Mouse (Mus musculus): ENCODE data around the gene Gpa33. TPM values are rescaled to one million over a fixed set of nuclear protein-coding genes. Genes with fewer than 3 reads are reported as not detected.

The Gpa33 gene
- polyA plus RNA-seq, 1 experiment from 2014 or later, result 0.40 TPM

DNA sequence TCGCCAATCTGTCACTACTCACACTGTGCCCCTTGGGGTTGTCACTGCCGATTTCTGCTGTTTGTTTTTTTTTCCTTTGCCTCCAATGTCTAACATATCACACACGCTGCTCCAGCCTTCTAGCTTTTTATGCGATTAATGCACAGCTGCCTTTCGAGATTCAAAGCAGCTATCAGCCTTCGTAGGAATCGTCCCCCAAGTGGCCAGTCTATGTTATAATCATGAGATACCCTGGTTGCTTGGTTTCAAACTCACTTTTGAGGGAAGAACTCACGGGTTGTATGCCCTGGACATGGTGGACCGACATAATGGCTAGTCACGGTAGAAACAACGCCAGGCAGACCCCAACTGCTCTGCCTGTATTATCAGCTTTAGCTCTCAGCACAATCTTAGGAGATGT is 21.3 kb downstream of the Gpa33 start:
- Histone ChIP-seq H3K9me3 (replicated peaks) (no peaks in the 10 kb centered on the region), H3K27me3 (peaks cover 22% of the 10 kb centered on the region), H3K4me3 (replicated peaks) (no peak overlapping the region), H3K36me3 (no peaks in the 10 kb centered on the region), H3K4me2 (replicated peaks) (no peak overlapping the region), H3K27ac (replicated peaks) (no peak overlapping the region), H3K4me1 (peaks cover 10% of the 10 kb centered on the region), H3K9ac (no peak overlapping the region)
- WGBS, result 59% methylated on average over 11 of the region's 11 CpGs
- no peak for ATAC-seq (ENCODE audit: insufficient number of reproducible peaks, low FRiP score, low TSS enrichment, low read depth)

DNA sequence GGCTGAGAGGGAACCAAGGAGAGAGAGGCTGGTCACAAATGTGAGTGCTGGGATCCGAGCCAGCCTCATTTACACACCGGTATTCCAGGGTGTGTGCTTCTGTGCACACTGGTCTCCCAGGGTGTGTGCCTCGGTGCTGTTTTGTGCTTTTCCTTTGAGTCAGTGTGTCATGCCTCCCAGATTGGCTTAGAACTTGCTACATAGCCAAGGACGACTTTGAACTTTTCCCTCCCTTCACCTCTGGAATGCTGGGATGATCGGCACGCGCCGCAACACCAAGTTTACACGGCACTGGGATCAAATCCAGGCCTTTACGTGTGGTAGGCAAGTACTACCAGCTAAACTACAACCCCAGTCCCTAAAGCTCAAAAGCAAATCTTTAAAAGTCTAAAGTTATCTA is 22.0 kb downstream of the Gpa33 start:
- Histone ChIP-seq H3K27me3 (peaks cover 22% of the 10 kb centered on the region), H3K36me3 (no peaks in the 10 kb centered on the region), H3K9me3 (replicated peaks) (no peaks in the 10 kb centered on the region), H3K4me3 (replicated peaks) (no peak overlapping the region), H3K9ac (no peak overlapping the region), H3K4me1 (peaks cover 10% of the 10 kb centered on the region), H3K4me2 (replicated peaks) (no peak overlapping the region), H3K27ac (replicated peaks) (no peak overlapping the region)
- no peak for ATAC-seq (ENCODE audit: insufficient number of reproducible peaks, low FRiP score, low TSS enrichment, low read depth)
- 87% methylated on average over 10 of the region's 10 CpGs for WGBS

- Histone ChIP-seq H3K9me3 (replicated peaks) (no peaks in the 10 kb centered on the region), H3K4me3 (replicated peaks) (no peak overlapping the region), H3K27ac (replicated peaks) (no peak overlapping the region), H3K4me2 (replicated peaks) (peak overlapping the region; percentile 39; the same call in 1 of the 2 replicates), H3K4me1 (peaks cover 10% of the 10 kb centered on the region), H3K36me3 (no peaks in the 10 kb centered on the region), H3K9ac (no peak overlapping the region), H3K27me3 (peaks cover 22% of the 10 kb centered on the region)
- 10% methylated on average over 18 of the region's 18 CpGs for WGBS
- ATAC-seq (ENCODE audit: insufficient number of reproducible peaks, low FRiP score, low TSS enrichment, low read depth), result no peak
Observed at GRCm38 (mm10) chr1:166153351-166154120, 23.5 kb downstream of the Gpa33 start.

DNA sequence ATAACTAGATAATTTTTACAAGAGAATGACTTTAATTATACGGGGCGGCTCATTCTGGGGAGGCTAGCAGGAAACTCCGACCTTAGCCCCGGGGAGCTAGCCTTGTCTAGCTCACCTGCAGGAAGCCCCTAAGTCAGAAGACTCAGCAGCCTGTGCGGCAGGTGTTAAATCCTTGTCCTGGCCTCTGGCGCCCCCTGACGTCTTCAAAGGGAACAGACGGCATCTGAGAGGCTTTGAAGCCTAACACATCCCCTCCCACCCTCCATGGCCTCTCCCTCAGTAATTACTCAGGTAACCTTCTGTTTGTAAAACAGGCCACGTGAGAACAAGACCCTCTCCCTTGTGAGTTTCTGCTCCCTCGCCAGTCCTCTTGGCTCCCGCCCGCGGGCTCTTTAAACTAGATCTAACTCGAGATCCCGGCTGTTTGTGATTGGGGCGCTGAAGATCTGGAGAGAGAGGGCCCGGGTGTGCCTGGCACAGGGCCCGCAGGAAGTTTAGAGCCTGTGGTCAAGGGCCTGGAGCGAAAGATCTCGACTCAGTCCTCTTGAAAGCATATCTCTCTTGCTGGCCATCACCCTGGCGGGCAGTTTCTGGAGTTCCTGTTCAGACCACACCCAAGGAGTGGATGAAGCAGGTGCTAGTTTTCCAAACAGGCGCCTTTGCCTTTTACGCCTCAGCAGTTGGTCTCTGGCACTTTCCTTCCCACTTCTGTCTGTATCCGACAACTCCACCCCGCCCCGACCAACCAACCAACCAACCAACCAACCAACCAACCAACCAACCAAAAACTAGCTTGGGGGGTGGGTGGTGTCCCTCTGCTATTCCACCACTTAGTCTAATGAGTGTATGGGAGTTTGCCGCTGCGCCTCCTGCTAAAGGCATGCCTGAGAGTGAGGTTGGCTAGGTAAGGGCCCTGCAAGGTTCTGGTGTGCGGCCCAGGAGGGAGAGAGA is 24.4 kb downstream of the Gpa33 start:
- no peaks in the 10 kb centered on the region for H3K36me3 ChIP-seq
- 14% methylated on average over 29 of the region's 29 CpGs for WGBS
- H3K4me1 ChIP-seq, result peaks cover 10% of the 10 kb centered on the region
- no peak overlapping the region for H3K27ac ChIP-seq (replicated peaks)
- ATAC-seq (ENCODE audit: insufficient number of reproducible peaks, low FRiP score, low TSS enrichment, low read depth), result no peak
- H3K9ac ChIP-seq, result 0 out of 2 replicates have a peak overlapping the region, but pooled peaks have one; percentile 1
- H3K9me3 ChIP-seq (replicated peaks), result no peaks in the 10 kb centered on the region
- H3K4me2 ChIP-seq (replicated peaks), result peak overlapping the region; percentile 39
- peaks cover 29% of the 10 kb centered on the region for H3K27me3 ChIP-seq
- peak overlapping the region; percentile 16 for H3K4me3 ChIP-seq (replicated peaks)

DNA sequence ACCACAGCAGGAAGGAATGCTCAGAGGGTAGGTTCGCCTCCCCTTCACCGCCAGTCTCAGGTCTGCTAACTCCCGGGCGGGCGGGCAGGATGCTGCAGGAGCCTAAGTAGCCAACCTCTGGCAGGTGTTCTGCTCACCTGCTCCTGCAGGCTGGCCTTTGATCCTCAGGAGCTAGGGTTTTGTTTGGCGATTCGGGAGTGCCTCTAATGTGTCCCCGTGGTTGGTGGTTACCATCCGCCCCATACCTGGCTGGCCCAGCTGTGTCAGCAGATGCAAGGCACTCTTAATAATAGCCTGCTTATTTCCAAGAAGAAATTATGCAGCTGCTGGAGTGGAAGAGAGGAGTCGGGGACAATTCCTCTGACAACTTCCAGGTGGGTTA is 25.1 kb downstream of the Gpa33 start:
- H3K9me3 ChIP-seq (replicated peaks), result no peaks in the 10 kb centered on the region
- ATAC-seq (ENCODE audit: insufficient number of reproducible peaks, low FRiP score, low TSS enrichment, low read depth), result no peak
- no peak overlapping the region for H3K9ac ChIP-seq
- no peaks in the 10 kb centered on the region for H3K36me3 ChIP-seq
- no peak overlapping the region for H3K27ac ChIP-seq (replicated peaks)
- peaks cover 34% of the 10 kb centered on the region for H3K27me3 ChIP-seq
- H3K4me1 ChIP-seq, result peaks cover 10% of the 10 kb centered on the region
- no peak overlapping the region for H3K4me2 ChIP-seq (replicated peaks)
- WGBS, result 53% methylated on average over 10 of the region's 10 CpGs
- H3K4me3 ChIP-seq (replicated peaks), result no peak overlapping the region

DNA sequence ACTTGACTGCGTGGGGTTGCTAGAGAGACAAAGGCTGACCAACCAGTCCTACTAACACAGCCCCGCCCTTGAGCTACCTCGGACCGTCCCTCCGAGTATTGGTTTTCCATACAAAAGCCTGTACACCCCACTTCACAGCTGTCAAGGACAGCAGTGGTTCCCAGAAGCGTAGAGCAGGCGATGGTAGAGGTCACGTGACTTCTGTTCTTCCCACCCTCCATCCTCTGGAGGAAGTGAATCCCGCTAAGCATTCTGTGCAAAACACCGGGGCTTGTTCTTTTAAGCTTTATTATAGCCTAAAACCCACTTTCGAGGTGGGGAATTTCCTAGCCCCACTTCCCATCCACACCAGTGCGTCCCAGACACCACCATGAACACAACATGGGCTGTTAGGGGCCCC is 27.7 kb downstream of the Gpa33 start:
- 82% methylated on average over 12 of the region's 12 CpGs for WGBS
- no peaks in the 10 kb centered on the region for H3K9me3 ChIP-seq (replicated peaks)
- peaks cover 39% of the 10 kb centered on the region for H3K27me3 ChIP-seq
- no peaks in the 10 kb centered on the region for H3K36me3 ChIP-seq
- no peak overlapping the region for H3K27ac ChIP-seq (replicated peaks)
- no peak overlapping the region for H3K4me2 ChIP-seq (replicated peaks)
- peaks cover 15% of the 10 kb centered on the region for H3K4me1 ChIP-seq
- no peak overlapping the region for H3K4me3 ChIP-seq (replicated peaks)
- no peak overlapping the region for H3K9ac ChIP-seq
- ATAC-seq (ENCODE audit: insufficient number of reproducible peaks, low FRiP score, low TSS enrichment, low read depth), result no peak

GRCm38 (mm10) chr1:166158664-166159063 is 28.6 kb downstream of the Gpa33 start:
- peaks cover 39% of the 10 kb centered on the region for H3K27me3 ChIP-seq

GRCm38 (mm10) chr1:166160111-166160510 is 30.1 kb downstream of the Gpa33 start:
- Histone ChIP-seq H3K36me3 (no peaks in the 10 kb centered on the region), H3K27ac (replicated peaks) (no peak overlapping the region), H3K4me1 (0 out of 2 replicates have a peak, but pooled peaks cover 5% of the 10 kb centered on the region), H3K4me2 (replicated peaks) (peak overlapping the region; percentile 29; the same call in 1 of the 2 replicates), H3K27me3 (peaks cover 25% of the 10 kb centered on the region), H3K9me3 (replicated peaks) (no peaks in the 10 kb centered on the region), H3K4me3 (replicated peaks) (no peak overlapping the region), H3K9ac (no peak overlapping the region)
- 41% methylated on average over 5 of the region's 5 CpGs for WGBS
- ATAC-seq (ENCODE audit: insufficient number of reproducible peaks, low FRiP score, low TSS enrichment, low read depth), result no peak

More at GRCm38 (mm10) chr1:166158664-166159063, 28.6 kb downstream of the Gpa33 start:
- H3K4me2 ChIP-seq (replicated peaks), result no peak overlapping the region
- WGBS, result 60% methylated on average over 9 of the region's 9 CpGs
- no peak overlapping the region for H3K4me3 ChIP-seq (replicated peaks)
- H3K9ac ChIP-seq, result no peak overlapping the region
- no peaks in the 10 kb centered on the region for H3K9me3 ChIP-seq (replicated peaks)
- H3K4me1 ChIP-seq, result peaks cover 15% of the 10 kb centered on the region
- H3K27ac ChIP-seq (replicated peaks), result no peak overlapping the region
- H3K36me3 ChIP-seq, result no peaks in the 10 kb centered on the region
- ATAC-seq (ENCODE audit: insufficient number of reproducible peaks, low FRiP score, low TSS enrichment, low read depth), result no peak

GRCm38 (mm10) chr1:166160569-166161445 is 30.8 kb downstream of the Gpa33 start:
- peaks cover 18% of the 10 kb centered on the region for H3K27me3 ChIP-seq
- H3K4me2 ChIP-seq (replicated peaks), result peak overlapping the region; percentile 29; the same call in 1 of the 2 replicates
- H3K9ac ChIP-seq, result no peak overlapping the region
- H3K4me1 ChIP-seq, result 0 out of 2 replicates have a peak, but pooled peaks cover 5% of the 10 kb centered on the region
- 0 out of 2 replicates have a peak, but pooled peaks have one; percentile 39 for ATAC-seq (ENCODE audit: insufficient number of reproducible peaks, low FRiP score, low TSS enrichment, low read depth)
- no peak overlapping the region for H3K4me3 ChIP-seq (replicated peaks)
- H3K36me3 ChIP-seq, result no peaks in the 10 kb centered on the region
- no peaks in the 10 kb centered on the region for H3K9me3 ChIP-seq (replicated peaks)
- WGBS, result 16% methylated on average over 24 of the region's 24 CpGs
- no peak overlapping the region for H3K27ac ChIP-seq (replicated peaks)

DNA sequence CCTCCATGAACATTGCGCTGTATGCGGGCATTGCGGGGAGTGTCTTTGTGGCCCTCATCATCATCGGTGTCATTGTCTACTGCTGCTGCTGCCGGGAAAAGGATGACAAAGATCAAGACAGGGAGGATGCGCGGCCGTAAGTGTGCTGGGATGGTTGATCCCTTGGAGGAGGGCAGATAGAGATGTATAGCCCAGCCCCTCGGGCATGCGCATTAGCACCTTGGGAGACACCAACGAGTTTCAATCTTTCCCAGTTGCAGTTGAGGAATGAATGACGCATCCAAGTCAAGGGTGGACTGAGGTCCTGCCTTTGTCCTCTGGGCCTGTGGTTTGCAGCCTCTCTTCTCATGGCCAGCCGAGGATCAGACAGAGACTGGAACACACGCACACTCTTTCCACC is 34.5 kb downstream of the Gpa33 start:
- H3K9me3 ChIP-seq (replicated peaks), result no peaks in the 10 kb centered on the region
- no peak overlapping the region for H3K9ac ChIP-seq
- H3K27ac ChIP-seq (replicated peaks), result no peak overlapping the region
- H3K4me2 ChIP-seq (replicated peaks), result no peak overlapping the region
- WGBS, result 88% methylated on average over 14 of the region's 14 CpGs
- no peaks in the 10 kb centered on the region for H3K36me3 ChIP-seq
- 0 out of 2 replicates have a peak, but pooled peaks cover 5% of the 10 kb centered on the region for H3K4me1 ChIP-seq
- H3K4me3 ChIP-seq (replicated peaks), result no peak overlapping the region
- no peak for ATAC-seq (ENCODE audit: insufficient number of reproducible peaks, low FRiP score, low TSS enrichment, low read depth)
- H3K27me3 ChIP-seq, result peaks cover 9% of the 10 kb centered on the region; the same call in 1 of the 2 replicates

Measured in embryonic facial prominence, embryonic 15.5 days (tissue).